Mouse (Mus musculus) thymus, adult 2 months (tissue): Measurements from ENCODE around the gene Klk1b4.

Source experiments
- CTCF ChIP-seq: fragments of 200-500 bp; IDR thresholded peaks from 2 replicates; pipeline ENCODE4 v1.5.1; 2012; ENCODE audit warnings: mild to moderate bottlenecking, control low read depth, low read length, moderate library complexity, borderline replicate concordance; ENCODE audit not compliant: control insufficient read depth, poor library complexity, insufficient read depth; ENCODE audit errors: extremely low read depth
- POLR2A ChIP-seq: fragments of 200-500 bp; IDR thresholded peaks from 2 replicates; pipeline ENCODE4 v1.6.1; 2012; ENCODE audit warnings: mild to moderate bottlenecking, low read length, control low read depth, moderate library complexity; ENCODE audit not compliant: control insufficient read depth, poor library complexity, insufficient read depth; ENCODE audit errors: extremely low read depth

DNA sequence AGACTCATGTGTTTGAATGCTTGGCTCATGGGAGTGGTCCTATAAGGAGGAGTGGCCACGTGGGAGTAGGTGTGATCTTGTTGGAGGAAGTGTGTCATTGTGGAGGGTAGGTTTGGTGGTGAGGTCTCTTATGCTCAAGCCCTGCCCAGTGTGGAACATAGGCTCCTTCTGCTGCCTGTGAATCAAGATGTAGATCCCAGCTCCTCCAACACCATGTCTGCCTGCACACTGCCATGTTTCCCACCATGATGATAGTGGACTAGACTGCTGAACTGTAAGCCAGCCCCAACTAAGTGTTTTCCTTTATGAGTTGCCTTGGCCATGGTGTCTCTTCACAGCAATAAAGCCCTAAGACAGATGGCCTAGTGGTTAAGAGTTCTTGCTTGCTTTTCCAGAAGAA is 36.8 kb downstream of the Klk1b4 start:
- TF ChIP-seq CTCF: no peak
- TF ChIP-seq POLR2A: no peak
